Mouse (Mus musculus): ENCODE data around the gene Nop58. TPM values are rescaled to one million over a fixed set of nuclear protein-coding genes. Genes with fewer than 3 reads are reported as not detected.
"Not testable (repeated sequence)": the region's sequence is repeated elsewhere in the genome, so short reads cannot be mapped to it uniquely, and the experiment has no call there.

Nop58 gene
- total RNA-seq, 2 experiments from 2014 or later, result 53.8 to 59.4 TPM

DNA sequence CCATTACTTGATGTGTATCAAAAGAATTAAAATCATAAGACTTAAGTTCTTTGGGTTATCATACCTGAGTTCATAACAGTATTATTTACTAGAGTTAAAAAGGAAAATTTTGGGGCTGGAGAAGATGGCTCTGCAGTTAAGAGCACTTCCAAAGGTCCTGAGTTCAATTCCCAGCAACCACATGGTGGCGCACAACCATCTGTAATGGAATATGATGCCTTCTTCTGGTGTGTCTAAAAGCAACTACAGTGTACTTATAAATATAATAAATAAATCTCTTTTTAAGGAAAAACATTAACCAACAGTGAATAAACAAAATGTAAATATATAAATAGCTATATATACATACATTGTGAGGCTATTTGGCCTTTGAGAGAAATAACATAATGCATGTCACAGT is 17.0 kb downstream of the Nop58 start:
- peak; percentile 20 to 27 for DNase-seq
- intact Hi-C loops (cut with DNase I), result loop anchor here (2.0 to 5.0 kb wide), 2 partner anchors 151 to 299 kb away; no protein-coding TSS in a partner anchor

DNA sequence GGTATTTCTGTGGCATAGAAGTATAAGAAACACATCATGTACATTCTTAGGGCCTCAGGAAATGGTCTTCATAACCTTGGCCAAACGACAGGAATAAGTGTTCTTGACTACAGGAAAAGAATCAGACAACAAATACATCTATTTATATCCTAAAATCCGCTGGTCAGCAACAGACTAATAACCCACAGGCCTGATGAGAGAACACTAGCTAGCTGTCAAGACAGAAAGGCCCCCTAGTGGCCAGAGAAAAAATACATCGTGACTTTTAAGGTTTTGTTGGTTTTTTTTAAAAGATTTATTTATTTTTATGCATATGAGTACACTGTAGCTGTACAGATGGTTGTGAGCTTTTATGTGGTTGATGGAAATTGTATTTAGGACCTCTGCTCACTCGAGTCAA is 35.1 kb downstream of the Nop58 start:
- intact Hi-C loops (cut with DNase I), result no loop called here
- peak; percentile 15 to 54 for DNase-seq

DNA sequence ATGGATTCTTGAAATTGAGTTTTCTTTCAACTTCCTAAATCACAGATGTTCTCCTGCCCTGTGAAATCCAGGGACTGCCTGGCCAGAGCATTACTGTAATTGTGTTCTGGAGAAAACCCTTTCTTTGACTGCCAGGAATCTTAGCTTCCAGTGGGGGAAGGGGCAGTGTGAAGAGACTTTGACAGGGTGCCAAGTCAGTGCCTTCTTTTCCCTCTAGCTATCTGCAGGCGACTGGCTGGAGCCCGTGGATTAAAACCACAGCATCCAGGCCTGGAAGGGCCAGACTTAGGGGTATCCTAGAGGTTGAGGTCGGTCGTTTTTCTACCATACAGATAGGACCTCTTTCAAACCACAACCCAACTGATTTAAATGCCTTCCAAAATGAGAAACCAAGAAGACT is 40.9 kb downstream of the Nop58 start:
- intact Hi-C loops (cut with DNase I), result no loop called here
- peak; percentile 18 to 36 for DNase-seq

DNA sequence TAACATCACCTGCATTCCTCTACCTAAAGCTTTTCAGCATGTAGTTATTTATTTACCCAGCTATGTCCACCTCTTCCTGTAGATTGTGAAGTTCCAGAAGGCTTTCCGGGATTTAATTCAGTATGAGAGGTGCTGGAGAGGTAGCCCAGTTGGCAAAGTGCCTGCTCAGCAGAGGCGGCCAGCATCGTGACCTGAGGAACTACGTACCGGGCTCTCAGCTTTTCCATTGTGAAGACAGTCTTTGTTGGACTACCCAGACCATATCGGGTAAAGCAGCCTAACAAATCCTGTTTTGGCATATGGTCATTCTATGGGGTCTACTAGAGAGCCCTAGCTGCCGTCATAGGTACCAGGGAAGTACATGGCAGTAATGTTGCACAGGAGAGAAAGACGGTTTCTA is 45.3 kb downstream of the Nop58 start:
- DNase-seq, result no peak
- intact Hi-C loops (cut with DNase I), result no loop called here

DNA sequence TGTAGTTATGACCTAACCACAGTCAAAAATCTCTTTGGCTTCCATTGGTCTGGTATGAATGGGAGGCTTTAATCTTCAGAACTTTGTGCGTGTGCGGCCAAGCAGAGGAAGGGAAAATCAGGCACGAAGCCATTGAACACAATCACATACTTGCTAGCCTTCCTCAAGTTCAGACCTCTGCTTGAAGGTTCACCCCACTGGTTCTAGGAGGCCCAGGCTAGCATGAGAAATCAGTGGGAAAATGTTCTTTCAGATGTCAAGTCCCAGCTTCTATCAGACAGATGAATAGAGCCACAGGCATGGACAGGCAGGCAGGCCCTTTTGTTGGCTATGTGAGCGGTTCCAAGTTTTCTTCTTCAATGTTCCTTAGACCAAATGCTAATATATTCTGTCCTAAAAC is 46.0 kb downstream of the Nop58 start:
- intact Hi-C loops (cut with DNase I), result no loop called here
- DNase-seq, result no peak

DNA sequence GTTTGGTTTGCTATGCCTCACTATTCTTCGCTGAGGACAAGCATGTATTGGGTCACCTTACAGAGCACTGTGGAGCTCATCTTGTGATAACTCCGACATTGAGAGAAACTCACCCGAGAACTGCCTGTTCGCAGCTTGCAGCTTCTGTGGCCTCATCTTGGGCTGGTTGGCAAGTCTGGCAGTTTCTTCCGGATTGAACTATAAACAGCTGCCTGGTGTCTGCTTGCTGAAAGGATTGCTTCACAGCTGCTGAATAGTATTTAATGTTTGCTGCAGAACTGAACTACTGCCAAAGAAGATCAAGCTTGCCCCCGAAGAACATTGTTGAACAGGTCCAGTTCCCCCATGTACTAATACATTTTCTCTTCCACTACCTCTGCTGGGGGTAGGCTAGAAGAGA is 49.3 kb downstream of the Nop58 start:
- intact Hi-C loops (cut with DNase I), result no loop called here
- DNase-seq, result peak; percentile 10 to 34

DNA sequence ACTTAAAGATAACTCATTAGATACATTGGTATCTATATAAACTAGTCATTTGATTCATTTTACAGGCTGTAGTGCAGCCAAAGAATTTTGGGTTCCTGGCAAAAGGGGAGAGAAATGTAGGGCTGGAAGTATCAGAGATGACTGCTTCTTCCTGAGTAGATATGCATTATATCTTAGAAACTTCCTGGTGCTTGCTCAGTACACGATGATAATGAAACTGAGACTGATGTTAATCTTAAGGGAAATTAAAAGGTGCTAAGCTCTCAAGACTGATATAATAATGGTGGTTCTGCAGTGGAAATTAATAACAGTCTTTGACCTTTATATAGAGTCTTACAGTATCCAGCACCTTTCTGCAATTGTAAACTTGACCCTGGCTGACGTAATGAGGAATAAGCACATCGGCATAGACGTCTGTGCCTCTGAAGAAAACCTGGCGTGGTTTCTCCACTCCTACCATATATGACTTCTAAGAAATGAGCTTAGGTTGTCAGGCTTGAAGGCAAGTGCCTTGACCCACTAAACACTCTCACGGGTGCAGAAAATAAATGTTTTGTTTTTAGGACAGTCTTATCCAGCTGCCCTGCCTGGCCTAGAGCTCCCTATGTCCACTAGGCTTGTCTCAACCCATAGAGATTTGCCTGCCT is 54.1 kb downstream of the Nop58 start:
- intact Hi-C loops (cut with DNase I), result no loop called here
- no peak for DNase-seq

DNA sequence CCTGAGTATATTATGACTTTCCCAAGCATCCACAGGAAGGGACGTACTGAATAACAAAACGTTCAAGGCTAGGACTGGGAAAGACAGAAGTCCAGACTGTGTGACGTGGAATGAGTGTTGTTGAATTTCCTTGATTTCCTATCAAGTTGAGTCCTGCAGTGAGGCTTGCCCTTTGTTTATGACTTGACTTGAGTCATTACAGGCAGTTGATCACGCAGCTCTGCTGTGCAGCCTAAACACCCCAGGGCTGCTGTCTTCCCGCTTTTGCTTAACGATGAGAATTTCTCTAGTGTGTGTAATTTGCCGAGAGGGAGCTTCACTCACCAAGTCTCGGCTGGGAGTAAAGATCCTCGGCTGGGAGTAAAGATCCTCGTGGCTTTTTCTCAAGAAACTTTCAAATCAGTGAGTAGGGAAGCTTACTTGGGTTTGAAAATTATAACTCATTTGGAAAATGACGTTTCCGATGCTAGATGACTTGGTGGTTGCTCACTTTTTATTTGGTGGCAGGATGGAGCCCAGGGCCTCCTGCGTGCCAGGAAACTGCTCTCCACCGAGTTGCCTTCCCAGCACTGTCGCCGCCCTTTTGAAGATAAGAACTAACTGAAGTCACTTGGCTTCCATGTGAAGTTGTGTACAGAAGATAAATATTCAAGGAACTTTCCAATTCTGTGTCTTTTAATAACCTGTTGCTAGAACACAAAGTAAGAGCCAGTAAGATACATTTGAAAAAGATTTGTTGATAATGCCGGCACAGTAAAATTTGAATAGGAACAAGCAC is 55.0 kb downstream of the Nop58 start:
- intact Hi-C loops (cut with DNase I), result no loop called here
- DNase-seq, result peak in 1 of 2 experiments; percentile 23

DNA sequence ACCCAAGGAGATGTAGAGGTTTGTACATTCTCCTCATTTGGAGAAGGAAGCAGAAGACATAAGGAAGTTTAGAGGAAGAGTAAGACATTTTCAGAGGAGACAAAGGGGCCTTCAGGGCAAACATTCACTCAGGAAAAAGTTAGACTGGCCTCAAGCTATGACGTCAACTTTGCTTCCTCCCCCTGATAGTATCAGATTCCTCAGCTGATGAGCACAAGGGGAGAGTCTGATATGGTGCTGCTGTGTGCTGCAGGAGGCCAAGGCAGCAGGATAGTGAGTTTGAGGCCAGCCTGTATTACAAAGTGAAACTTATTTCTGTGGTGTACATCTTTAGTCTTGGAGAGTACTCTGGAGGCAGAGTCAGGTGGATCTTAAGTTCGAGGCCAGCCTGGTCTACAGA is 64.3 kb downstream of the Nop58 start:
- intact Hi-C loops (cut with DNase I), result no loop called here
- DNase-seq, result no peak

DNA sequence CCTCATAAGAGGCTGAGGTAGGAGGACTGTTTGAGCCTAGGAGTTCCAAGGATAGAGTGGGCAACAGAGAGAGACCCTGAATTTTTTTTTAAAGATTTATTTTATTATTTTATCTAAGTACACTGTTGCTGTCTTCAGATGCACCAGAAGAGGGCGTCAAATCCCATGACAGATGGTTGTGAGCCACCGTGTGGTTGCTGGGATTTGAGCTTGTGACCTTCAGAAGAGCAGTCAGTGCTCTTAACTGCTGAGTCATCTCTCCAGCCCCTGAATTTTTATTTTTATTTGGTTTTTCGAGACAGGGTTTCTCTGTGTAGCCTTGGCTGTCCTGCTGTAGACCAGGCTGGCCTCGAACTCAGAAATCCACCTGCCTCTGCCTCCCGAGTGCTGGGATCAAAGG is 65.0 kb downstream of the Nop58 start:
- intact Hi-C loops (cut with DNase I); DNase-seq: not testable (repeated sequence)

DNA sequence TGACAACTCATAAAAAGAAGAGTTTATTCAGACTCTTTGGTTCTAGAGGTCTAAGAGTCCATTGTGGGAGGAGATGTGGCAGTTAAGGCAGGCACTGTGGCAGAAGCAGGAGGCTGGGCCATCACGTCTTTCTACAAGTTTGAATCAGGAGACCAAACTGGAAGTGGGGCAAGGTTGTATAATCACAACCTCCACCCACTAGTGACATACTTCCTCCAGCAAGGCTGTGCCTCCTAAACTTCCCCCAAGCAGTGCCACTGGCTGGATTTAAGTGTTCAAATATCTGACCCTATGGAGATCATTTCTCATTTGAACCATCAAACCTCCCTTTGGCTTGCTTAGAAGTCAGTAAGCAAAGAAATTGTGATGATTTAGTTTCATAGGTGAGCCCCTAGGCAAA is 70.5 kb downstream of the Nop58 start:
- intact Hi-C loops (cut with DNase I), result no loop called here

DNA sequence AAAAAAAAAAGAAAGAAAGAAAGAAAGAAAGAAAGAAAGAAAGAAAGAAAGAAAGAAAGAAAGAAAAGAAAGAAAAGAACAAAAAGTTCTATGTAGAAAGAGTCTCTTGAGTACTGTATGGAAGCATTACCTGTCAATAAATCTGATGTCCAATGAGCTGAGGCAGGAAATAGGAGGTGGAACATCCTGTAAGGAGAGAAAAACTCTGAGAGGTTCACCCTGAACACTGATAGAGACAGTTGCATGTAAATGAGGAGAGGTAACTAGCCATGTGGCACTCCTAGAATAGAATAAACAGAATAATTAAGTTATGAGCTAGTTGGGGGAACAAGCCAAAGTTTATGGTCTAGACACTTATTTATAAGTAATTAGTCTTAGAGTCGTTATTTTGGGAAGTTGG is 73.6 kb downstream of the Nop58 start:
- intact Hi-C loops (cut with DNase I), result no loop called here
- DNase-seq, result no peak

More for the DNA sequence above, 70.5 kb downstream of the Nop58 start:
- DNase-seq, result no peak

DNA sequence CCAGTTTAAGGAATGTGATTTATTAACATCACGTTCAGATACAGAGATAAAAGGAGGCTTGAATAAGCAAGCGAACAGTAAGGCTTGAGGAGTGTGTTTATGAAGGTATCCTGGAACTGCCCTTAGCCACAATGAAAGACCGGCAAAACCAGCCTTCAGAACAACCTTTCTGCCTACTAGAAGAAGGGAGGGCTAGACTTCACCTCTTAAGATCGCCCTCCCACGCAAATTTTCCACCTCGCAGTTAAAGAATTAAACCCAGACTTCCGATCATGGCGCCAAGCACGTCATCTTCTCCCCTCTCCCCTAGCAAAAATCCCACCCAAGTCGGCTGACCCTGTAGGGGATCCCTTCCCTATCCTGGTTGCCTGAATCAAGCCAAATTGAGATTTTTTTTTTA is 77.4 kb downstream of the Nop58 start:
- peak in 1 of 2 experiments; percentile 29 for DNase-seq
- intact Hi-C loops (cut with DNase I), result loop anchor here (2.0 to 5.0 kb wide), 2 partner anchors 35 to 67 kb away; no protein-coding TSS in a partner anchor

DNA sequence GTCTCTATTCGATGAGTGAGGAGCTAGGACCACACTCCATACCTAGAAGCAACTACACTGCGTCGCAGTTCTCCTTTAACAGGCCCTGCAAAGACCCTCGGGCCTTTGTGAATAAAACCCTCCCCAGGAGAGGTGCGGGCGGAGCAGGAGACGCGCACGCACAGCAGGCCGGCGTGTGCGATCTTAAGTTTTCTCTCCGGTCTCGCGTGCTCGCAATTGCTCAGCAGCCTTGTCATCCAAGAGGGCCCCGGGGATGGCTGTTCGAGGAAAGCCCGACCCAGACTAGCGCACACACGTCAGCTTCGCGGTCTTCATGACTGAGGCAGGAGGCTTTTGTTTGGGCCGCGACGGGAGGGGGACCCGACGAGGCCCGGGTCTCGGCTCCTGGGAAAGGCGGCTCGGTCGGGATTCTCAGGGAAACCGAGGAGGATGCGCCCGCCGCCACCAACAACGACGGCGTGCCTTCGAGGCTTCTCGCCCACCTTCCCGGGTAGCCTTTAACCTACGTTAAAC is 77.9 kb downstream of the Nop58 start:
- no peak for DNase-seq
- intact Hi-C loops (cut with DNase I), result loop anchor here (2.0 to 5.0 kb wide), 2 partner anchors 35 to 66 kb away; no protein-coding TSS in a partner anchor

DNA sequence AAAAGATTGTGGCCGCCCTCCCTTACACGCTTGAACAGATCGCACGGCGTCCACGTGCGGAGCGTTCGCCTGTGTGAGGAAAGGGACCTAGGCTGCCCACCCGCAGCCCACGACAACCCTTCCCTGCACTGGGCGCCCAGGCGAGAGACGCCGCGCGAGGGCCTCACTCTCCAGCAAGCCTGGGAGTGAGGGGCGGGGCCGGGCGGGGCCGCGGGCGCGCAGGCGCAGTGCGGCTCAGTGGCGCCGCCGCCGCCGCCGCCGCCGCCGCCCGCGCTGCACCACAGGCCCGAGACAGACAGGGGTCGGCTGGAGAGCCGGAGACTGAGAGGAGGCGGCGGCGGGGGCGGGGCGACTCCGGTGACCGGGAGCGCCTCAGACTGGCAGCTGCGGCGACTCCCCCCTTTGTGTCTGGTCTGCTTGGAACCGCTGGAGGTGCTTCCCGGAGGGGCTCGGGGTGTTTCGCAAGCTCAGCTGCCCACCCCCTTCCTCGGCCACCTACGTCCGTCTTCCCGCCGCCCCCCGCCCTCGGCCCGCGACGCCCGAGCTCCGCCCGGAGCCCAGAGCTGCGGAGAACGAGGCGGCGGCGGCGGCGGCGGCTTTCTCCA is 78.5 kb downstream of the Nop58 start, which contains the start of gene Bmpr2:
TSS of gene Bmpr2 (plus strand) at position 237 of the 605 bp plus-strand sequence.
- peak; percentile 91 to 93 for DNase-seq
- intact Hi-C loops (cut with DNase I), result loop anchor here (2.0 to 5.0 kb wide), 2 partner anchors 34 to 66 kb away; no protein-coding TSS in a partner anchor

DNA sequence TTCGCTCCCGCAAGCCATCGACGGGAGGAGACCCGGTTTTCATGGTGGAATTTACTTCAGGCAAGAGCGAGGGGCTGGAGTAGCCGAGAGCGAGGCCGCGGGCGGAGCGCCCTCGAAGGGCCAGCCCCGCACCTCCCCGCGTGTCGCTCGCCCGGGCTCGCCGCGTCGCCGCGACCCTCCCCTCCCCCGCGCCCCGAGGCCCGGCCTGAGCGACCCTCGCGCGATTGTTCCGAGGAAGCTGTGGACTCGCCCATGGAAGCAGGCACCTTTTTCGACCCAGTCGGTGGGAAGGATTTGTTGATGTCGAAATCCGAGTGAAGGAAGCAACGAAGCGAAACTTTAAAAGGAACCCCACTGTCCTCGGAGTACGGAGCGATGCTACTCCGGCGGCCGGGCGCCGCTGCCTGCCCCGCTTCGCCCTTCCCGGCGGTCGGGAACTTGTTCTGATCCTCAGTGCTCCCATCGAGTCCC is 79.0 kb downstream of the Nop58 start:
- DNase-seq, result peak; percentile 67 to 72
- intact Hi-C loops (cut with DNase I), result loop anchor here (2.0 to 5.0 kb wide), 2 partner anchors 33 to 65 kb away; no protein-coding TSS in a partner anchor

DNA sequence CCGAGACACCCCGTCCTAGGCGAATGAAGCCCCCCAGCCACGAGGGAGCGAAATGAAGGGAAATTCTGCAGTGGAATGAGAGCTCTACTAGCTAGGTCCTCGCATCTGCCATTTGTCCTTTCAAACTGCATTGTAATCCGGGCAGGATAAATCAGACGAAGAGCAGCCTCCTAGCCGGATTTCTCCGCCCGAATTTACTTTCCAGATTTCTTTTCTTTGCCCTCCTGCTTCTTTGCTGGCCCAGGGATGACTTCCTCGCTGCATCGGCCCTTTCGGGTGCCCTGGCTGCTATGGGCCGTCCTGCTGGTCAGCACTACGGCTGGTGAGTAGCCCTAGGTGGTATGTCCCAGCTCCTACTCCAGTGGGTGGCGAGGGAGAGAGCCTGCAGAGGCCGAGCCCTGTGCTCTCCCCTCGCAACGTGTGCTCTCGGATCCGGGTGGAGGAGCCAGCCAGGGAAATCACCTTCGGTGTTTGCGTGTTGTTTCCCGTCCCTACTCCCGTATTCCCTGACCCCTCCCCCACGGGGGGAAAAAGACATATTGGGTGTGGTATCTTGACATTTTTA is 79.7 kb downstream of the Nop58 start:
- intact Hi-C loops (cut with DNase I), result loop anchor here (5.0 kb wide), 1 partner anchor 33 kb away; no protein-coding TSS in a partner anchor
- DNase-seq, result peak; percentile 66

DNA sequence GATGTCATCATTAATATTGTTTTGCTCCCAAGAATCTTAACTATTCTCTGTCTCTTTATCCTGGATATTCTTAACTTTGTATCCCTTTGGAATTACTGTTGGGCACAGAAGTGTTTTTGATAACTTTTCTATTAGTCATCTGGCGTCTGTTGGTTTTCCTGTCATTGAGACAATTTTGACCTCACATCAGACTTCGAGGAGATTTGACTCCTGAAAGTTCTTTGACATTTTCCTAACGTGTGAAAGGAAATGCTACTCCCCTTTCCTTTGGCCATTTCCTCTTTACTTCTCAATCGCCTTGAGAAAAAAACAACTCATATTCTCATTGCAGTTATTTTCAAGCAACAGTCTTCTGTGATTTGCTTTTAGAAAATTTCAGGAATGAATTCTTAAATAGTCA is 80.5 kb downstream of the Nop58 start:
- intact Hi-C loops (cut with DNase I), result no loop called here
- DNase-seq, result peak in 1 of 2 experiments; percentile 14

DNA sequence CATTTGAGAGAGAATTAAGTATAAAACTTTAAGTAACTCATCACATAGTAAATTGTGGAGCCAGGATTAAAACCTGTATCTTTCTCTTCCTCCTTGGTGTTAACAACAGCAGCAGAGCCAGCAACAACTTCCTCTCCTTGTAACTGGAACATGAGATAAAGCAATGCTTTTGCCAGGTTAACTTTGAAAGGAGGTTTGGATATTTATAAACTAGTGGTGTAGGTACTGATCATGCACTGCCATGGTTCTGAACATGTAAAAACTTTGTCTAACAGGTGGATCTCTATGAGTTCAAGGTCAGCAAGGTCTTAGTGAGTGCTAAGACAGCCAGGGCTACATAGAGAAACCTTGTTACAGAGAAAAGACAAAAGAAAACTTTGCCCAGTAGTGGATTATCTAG is 81.9 kb downstream of the Nop58 start:
- intact Hi-C loops (cut with DNase I), result no loop called here
- DNase-seq, result peak; percentile 18

All from heart, postnatal 10 days (tissue).